Mouse (Mus musculus) neutrophil, adult 59 days (primary cell): Measurements from ENCODE around the gene Soat1. TPM values are rescaled to one million over a fixed set of nuclear protein-coding genes. Genes with fewer than 3 reads are reported as not detected.

ENCODE experiments used
- total RNA-seq, 2 experiments: library from RNA; stranded (reverse); gene quantifications; 1 replicate in 1 of 2; 2 replicates in 1 of 2; pipeline ENCODE4 v1.2.4; 2023

The Soat1 gene
- 100 to 1,000 TPM; 152 to 173 TPM for total RNA-seq

DNA sequence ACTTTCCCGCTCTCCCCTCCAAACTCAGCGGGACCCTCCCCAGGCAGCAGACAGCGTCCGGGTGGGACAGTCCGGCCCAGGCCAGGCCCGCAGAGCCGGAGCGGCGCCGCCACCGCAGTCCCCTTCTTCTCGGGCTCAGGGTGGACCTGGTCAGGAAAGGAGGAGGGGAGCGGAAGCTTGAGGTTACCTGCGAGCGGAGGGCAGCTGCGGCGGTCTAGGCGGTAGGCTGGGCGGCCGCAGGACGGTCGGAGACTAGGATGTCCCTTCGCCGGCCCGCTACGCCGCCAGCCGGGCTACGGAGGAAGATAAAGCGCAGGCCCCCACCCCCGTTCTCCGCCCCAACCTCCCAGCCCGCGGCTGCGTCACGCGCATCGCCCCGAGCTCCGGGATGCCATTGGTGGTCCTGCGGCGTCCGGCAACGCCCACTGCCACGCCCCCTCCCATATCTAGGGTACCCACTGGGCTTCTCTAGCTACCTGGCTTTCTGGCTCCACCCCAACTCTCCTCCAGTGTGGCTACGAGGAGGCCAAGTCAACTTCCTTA is at the start of gene Soat1:
Gene Soat1 (minus strand): TSS at position 371 of the 543 bp plus-strand sequence.

DNA sequence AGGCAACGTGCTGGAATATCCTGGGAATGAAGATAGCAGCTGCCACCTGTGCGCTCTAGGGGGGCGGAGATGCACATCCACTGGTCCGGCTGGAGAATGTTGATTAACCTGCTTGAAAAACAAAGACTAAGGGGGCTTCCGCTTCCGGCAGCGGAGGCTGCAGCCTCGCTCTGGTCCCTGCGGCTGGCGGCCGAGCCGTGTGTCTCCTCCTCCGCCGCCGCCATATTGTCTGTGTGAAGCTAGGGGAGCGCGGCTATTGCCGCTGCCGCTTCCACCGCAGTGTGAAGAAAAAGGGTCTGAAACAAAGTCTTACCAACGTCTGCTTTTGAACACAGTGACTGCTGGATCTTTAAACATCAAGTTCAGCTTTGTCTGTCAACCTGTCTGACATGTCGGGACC is 49.7 kb upstream of the Soat1 start, which contains the start of gene Gm10031:
Gene Gm10031 (plus strand): TSS at position 171 of the 400 bp plus-strand sequence.

DNA sequence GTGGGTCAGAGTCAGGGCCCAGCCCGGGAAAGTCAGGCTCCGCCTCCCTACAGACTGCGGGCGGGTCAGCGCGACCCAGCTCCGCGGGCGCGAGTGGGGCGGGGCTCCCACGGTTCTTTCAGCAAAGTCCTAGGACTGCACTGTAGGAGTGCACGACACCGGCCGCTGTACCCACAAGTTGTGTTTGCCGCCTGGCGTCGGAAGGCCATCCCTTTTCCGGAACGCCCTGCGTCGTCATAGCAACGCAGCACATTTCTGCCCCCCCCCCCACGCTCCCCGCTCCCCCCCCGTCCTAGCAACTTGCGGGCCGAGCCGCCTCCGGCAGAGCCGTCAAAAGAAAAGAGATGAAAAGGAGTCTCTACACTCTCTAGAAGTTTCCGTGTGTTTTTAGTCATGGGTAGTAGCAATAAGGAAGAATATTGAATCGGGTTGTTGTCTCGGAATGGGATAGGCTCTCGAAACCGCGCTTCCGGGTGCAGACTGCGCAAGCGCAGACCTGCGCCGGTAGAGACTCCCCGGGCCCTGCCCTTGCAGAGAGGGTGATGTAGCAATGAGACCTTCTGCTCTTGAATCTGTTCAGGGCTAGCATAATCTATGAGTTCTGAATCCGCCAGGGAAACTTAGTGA is 53.3 kb downstream of the Soat1 start, which contains the start of gene Axdnd1:
Gene Axdnd1 (minus strand): TSS at position 489 of the 627 bp plus-strand sequence.

Other genes with a start within 250 kb of the Soat1 start
- gene Tdrd5, start 170.7 kb downstream of the Soat1 start, total RNA-seq, result not detected
- gene Nphs2, start 163.6 kb downstream of the Soat1 start, total RNA-seq, result not detected
- gene Gm2000, start 108.3 kb downstream of the Soat1 start, total RNA-seq, result 100 to 1,000 TPM; 409 to 425 TPM
- 1 to 10 TPM in 1 of 2 experiments, under 1 TPM in 1; 0.60 to 1.9 TPM for gene Axdnd1, start 53.2 kb downstream of the Soat1 start, total RNA-seq
- gene Gm10031, start 49.7 kb upstream of the Soat1 start, total RNA-seq, result 10 to 100 TPM; 22.5 to 24.9 TPM
- gene Abl2, start 84.5 kb upstream of the Soat1 start, total RNA-seq, result 10 to 100 TPM; 11.5 to 14.0 TPM
- gene Tor3a, start 200.0 kb upstream of the Soat1 start, total RNA-seq, result 10 to 100 TPM; 15.7 to 18.8 TPM
- 10 to 100 TPM; 20.3 to 20.9 TPM for gene Fam20b, start 244.8 kb upstream of the Soat1 start, total RNA-seq